Mouse (Mus musculus): Measurements from ENCODE around the gene Gdf2.

Gdf2 gene

DNA sequence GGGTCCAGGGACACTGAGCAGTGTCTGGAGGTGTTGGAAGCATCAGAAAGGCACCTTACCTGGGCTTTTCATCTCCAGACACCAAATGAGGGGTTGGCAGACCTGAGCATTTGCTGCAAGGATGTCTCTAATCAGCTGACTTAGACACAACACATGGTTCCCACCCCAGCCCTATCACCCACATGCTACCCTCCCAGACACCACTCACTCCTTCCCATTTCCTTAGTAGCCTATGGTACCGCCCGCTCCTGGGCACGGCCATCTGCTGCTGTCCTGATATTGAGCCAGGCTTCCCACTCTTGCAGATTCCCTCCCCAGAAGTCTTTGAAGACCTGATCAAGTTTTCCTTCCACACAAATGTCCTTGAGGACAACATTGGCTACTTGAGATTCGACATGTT is 17.3 kb downstream of the Gdf2 start:
- no peak for DNase-seq

- DNase-seq: no peak
Observed at GRCm38 (mm10) chr14:33958841-33959240, 18.0 kb downstream of the Gdf2 start.

DNA sequence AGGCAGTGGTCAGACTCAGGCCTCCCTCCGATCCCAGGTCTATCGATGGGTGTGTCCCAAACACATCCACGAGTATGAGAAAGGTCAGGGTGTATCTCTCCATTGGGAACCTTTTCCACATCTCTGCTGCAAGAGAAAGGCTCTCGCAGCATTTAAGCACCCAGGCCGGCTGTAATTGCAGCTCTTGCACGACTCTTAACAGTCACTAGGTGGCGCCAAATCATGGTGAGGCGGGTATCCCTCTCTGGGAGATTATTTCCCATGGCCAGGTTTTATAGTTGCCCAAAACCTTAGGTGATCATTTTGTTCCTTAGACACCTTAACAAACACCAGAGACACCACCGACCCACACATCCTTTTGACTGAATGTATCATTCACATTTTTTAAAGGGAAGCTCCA is 18.5 kb downstream of the Gdf2 start:
- DNase-seq: peak; percentile 51

GRCm38 (mm10) chr14:33965675-33966074 is 24.8 kb downstream of the Gdf2 start:
- DNase-seq: no peak

DNA sequence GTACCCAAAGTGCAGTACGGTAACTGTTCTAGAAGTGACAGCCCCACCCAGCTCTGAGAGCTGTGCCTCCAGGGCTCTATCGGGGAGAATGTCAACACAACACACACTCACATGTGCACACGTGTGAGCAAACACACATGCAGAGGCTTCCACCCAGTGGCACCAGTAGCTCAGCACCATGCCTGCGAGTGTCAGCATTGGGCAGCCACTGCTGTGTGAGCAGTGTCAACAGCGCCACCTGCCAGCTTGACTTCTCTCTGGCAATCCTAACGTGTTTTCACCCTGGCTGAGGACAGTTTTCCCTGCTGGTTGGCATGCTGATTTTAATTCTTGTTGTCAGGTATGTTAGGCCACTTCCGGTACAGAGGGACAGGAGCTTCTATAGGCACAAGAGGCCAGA is 31.8 kb downstream of the Gdf2 start:
- no peak for DNase-seq

DNA sequence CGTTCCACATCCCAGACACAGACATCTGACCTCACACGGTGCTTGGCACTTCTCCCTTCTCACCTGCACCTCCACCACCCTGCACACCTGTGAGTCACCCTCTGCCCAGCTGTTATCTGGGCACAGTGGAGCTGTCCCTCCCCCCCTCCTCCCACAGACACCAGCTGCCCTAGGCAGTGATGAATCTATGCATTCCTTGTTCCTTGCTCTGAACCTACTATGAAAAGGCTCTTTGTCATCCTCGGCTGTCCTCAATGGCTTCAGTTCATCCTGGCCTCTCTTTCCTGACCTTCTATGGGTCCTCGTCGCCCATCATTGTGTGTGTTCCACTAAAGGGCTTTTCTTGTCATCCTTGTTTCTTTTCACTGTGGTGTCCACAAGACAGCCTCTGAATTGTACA is 33.9 kb downstream of the Gdf2 start:
- DNase-seq: peak; percentile 14

GRCm38 (mm10) chr14:33977748-33978147 is 36.9 kb downstream of the Gdf2 start:
- DNase-seq: no peak

GRCm38 (mm10) chr14:33978604-33979059 is 37.8 kb downstream of the Gdf2 start, which contains the start of gene Zfp488:
Gene Zfp488, minus strand, starts transcription at chr14:33978764.
- no peak for DNase-seq

DNA sequence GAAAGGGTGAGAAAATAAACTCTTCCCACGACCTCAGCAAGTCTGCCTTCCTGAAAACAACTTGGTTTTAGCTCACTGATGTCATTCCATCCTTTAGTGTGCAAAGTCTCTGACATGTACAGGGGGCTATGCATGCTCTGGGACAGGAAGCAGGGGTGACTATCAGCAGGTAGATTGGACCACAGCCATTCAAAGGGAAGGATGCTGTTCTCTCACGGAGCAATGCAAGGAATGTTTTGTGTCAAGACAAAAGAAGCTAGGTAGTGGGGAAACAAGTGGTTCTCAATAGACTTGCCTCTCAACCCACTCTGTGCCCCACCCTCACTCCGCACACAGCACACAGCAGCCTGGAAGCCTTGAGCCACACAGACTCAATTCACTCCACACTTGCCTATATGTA is 48.4 kb downstream of the Gdf2 start:
- DNase-seq: no peak

GRCm38 (mm10) chr14:33991971-33992370 is 51.1 kb downstream of the Gdf2 start:
- DNase-seq: no peak

DNA sequence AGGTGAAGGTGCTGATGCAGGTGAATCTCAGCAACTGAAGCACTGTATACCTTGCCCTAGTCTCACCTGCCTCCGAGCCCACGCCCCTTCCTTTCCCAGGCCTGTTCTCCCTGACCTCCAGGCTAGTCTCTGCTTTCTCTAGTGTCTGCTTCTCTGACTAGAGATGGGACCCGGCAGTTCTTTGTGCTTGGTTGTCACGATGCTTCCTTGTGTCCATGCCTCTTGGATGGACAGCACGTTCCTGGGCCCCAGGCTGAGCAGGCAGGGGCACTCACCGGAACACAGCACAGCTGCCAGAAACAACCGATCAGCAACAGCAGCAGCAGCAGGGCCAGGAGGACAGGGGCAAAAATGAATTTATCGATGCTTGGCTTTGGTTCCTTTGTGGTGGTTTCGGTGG is 52.2 kb downstream of the Gdf2 start:
- DNase-seq: no peak

- no peak for DNase-seq
Observed at GRCm38 (mm10) chr14:33993521-33994289, 52.9 kb downstream of the Gdf2 start.

All from right cerebral cortex, postnatal 25 days (tissue).